Mouse (Mus musculus) midbrain, postnatal 0 days (tissue): ENCODE results near the gene Cldn5. TPM values are rescaled to one million over a fixed set of nuclear protein-coding genes. Genes with fewer than 3 reads are reported as not detected.
A peak's percentile ranks its signal among the peaks of the same experiment; 100 is the strongest.

Experiments used
- ATAC-seq: fragments of 200-750 bp; cut with Nextera tagmentation; 2 replicates; pipeline ENCODE4 v1.8.0; 2017; ENCODE audit warnings: moderate number of reproducible peaks, mild to moderate bottlenecking, moderate TSS enrichment, moderate library complexity; ENCODE audit not compliant: low FRiP score
- DNase-seq: peaks from one replicate; pipeline ENCODE4 v3.0.0-alpha.2; 2015; ENCODE audit warnings: low spot score
- H3K27ac ChIP-seq: fragments of 300-500 bp; sonication (generic); 2 replicates; pipeline ENCODE4 v1.5.1; 2014; ENCODE audit warnings: low read depth, mild to moderate bottlenecking, low read length, mixed read lengths
- H3K27me3 ChIP-seq: fragments of 300-500 bp; sonication (generic); 2 replicates; pipeline ENCODE4 v1.6.1; 2014; ENCODE audit warnings: low read length, control low read depth, mixed read lengths; ENCODE audit not compliant: insufficient read depth
- H3K36me3 ChIP-seq: fragments of 300-500 bp; sonication (generic); 2 replicates; pipeline ENCODE4 v1.6.1; 2014; ENCODE audit warnings: low read length, control low read depth, mixed read lengths; ENCODE audit not compliant: insufficient read depth
- H3K4me1 ChIP-seq: fragments of 300-500 bp; sonication (generic); 2 replicates; pipeline ENCODE4 v1.6.1; 2014; ENCODE audit warnings: mild to moderate bottlenecking, control low read depth, antibody characterized with exemption, low read length, mixed read lengths; ENCODE audit not compliant: insufficient read depth
- H3K4me2 ChIP-seq: fragments of 300-500 bp; sonication (generic); 2 replicates; pipeline ENCODE4 v1.6.1; 2014; ENCODE audit warnings: low read depth, mild to moderate bottlenecking, low read length, mixed read lengths; ENCODE audit not compliant: poor library complexity, severe bottlenecking
- H3K4me3 ChIP-seq: fragments of 300-500 bp; sonication (generic); 2 replicates; pipeline ENCODE4 v1.5.1; 2014; ENCODE audit warnings: low read depth, mild to moderate bottlenecking, low read length, moderate library complexity
- H3K9ac ChIP-seq: fragments of 300-500 bp; sonication (generic); replicated peaks from 2 replicates; pipeline ENCODE4 v1.6.1; 2014; ENCODE audit warnings: mild to moderate bottlenecking, low read length, moderate library complexity, mixed read lengths; ENCODE audit not compliant: poor library complexity, severe bottlenecking
- H3K9me3 ChIP-seq: fragments of 300-500 bp; sonication (generic); 2 replicates; pipeline ENCODE4 v1.6.1; 2016; ENCODE audit warnings: low read length, control low read depth
- CTCF ChIP-seq: IDR thresholded peaks from 2 replicates; pipeline ENCODE4 v1.5.1; 2016; ENCODE audit warnings: antibody characterized with exemption, mild to moderate bottlenecking
- whole genome bisulfite sequencing: fragments of 180-500 bp; shearing (Covaris S2); extraction: QIAGEN DNeasy Blood & Tissue Kit; methylation state at CpG from one replicate; pipeline ENCODE4 v1.1.7; 2014; 5-methylcytosine and 5-hydroxymethylcytosine counted together
- polyA plus RNA-seq: library from polyadenylated mRNA; unstranded; fragments of >200 nt; fragmentation: Nextera tagmentation; extraction: Ambion mirVana; gene quantifications from 2 replicates; pipeline ENCODE4 v1.2.1, GENCODE M21; 2015
- total RNA-seq: library from RNA; depleted of rRNA; stranded (reverse); fragments of >200 nt; gene quantifications from 2 replicates; pipeline ENCODE4 v1.2.3, GENCODE M21; 2014

Cldn5 gene
- total and polyA plus RNA-seq, 2 experiments from 2014 or later, result 115 to 139 TPM

DNA sequence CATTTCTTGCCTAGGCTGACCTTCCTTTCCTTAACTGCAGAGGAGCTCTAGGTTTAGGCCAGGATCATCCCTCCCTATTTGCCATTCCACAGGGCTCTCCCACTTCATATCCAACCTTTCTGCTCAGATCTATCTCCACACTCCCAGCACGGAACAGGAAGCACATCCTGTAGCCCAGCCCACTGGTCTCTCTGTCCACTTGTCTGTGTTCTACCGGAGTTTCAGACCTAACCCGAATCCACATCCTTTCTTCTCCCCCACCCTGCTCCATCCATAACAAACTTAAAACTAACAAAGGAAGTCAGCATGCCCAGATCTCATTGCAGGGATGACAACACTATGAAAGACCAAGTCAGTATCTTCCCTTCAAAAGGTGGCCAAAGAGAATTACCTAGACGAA, 10.3 kb upstream of the Cldn5 start:
- Histone ChIP-seq H3K27ac (no peak overlapping the region), H3K4me3 (no peak overlapping the region), H3K27me3 (no peaks in the 10 kb centered on the region), H3K9me3 (no peaks in the 10 kb centered on the region), H3K4me1 (no peaks in the 10 kb centered on the region), H3K9ac (no peak overlapping the region), H3K36me3 (no peaks in the 10 kb centered on the region), H3K4me2 (no peak overlapping the region)
- WGBS, result 82% methylated on average over 4 of the region's 4 CpGs
- no peak for TF ChIP-seq CTCF
- ATAC-seq, result no peak
- DNase-seq, result no peak

DNA sequence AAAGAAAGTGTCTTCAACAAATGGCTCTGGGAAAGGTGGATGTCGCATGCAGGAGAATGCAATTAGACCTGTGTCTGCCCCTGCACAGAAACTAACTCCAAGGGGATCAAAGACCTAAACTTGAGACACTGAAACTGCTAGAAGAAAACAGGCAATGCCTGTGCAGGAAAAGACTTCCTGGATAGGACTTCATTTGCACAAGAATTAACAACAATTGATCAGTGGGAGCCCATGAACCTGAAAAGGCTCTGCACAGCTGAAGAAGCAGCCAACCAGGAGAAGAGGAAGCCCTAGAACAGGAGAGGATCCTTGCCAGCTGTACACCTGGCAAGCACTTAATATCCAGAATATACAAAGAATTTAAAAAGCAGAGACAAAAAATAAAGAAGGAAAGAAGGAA, 7.1 kb upstream of the Cldn5 start:
- Histone ChIP-seq H3K4me1 (no peaks in the 10 kb centered on the region), H3K27me3 (no peaks in the 10 kb centered on the region; the same call in 1 of the 2 replicates), H3K4me2 (no peak overlapping the region), H3K27ac (no peak overlapping the region), H3K9me3 (no peaks in the 10 kb centered on the region), H3K36me3 (no peaks in the 10 kb centered on the region), H3K4me3 (no peak overlapping the region), H3K9ac (no peak overlapping the region)
- DNase-seq (no peak), ATAC-seq (no peak)
- no peak for TF ChIP-seq CTCF
- 53% methylated on average over 1 of the region's 1 CpGs for WGBS

DNA sequence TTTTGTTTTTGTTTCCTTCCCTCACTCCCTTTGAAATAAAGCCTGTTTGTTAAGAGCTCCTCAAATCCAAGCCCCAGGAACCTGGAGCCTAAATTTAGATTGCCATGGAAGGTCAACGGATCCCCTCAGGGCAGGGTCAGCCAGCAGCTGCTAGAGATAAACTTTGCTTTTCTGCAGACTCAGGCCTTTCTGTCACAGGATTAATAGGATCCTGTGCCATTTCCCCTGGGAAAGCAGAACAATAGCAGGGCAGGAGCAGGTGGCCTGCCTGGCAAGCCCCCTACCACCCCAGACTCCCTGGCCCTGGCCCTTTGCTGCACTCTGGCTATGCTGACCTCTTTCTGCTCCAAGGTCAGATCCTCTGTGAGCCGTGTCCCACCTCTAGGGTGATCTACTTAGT, 2.7 kb upstream of the Cldn5 start:
- peaks cover 37% of the 10 kb centered on the region for H3K27me3 ChIP-seq
- no peak overlapping the region for H3K4me2 ChIP-seq
- no peak overlapping the region for H3K9ac ChIP-seq
- no peak overlapping the region for H3K27ac ChIP-seq
- H3K4me3 ChIP-seq, result no peak overlapping the region
- TF ChIP-seq CTCF, result no peak
- H3K36me3 ChIP-seq, result no peaks in the 10 kb centered on the region
- DNase-seq (no peak), ATAC-seq (no peak)
- H3K4me1 ChIP-seq, result peaks cover 4% of the 10 kb centered on the region; the same call in 1 of the 2 replicates
- 13% methylated on average over 2 of the region's 2 CpGs for WGBS
- no peaks in the 10 kb centered on the region for H3K9me3 ChIP-seq

DNA sequence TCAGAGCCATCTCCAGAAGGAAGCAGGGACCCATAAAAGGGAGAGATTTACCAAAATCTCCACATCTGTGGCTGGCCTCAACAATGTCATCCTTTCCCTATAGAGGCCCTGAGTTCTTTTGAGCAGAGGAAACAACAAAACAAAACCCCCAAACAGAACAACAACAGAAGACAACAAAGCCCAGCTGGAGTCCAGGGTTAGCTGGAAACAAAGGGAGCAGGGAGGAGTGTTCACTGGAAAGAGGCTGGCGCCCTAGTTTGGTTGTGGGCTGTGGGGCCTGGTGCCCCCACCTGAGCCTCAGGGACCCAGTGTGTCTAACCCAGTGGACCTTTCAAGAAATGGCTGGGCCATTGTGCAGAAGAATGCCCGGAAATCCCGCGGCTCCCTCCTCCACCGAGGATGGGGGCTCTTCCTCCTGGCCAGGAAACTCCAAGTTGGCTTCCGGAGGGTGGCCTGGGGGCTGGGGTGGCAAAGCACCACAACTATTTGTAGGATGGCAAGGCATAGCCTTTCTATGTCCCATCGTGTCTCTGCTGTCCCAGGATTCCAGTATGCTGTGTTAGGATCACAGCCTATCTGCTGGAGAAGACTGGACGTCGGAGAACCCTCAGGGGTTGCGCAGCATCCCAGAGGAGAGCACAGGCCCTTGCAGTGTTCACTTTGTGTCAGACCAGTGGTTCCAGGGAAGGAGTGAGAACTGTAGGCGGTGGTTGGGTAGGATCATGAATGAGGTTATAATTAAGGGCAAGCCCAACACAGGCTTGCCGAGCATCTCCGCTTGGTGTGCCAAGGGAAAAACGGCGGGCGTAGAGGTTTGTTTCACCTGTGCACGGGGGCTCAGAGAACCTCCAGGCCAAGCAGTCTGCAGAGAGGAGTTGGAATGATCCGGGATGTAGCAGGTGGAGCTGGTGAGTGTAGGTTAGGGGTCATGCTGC, 759 bp upstream of the Cldn5 start:
- DNase-seq (no peak), ATAC-seq (no peak)
- Histone ChIP-seq H3K4me1 (peaks cover 4% of the 10 kb centered on the region; the same call in 1 of the 2 replicates), H3K9ac (no peak overlapping the region), H3K4me2 (no peak overlapping the region), H3K27me3 (peaks cover 39% of the 10 kb centered on the region), H3K4me3 (peak overlapping the region; percentile 43; the same call in 1 of the 2 replicates), H3K36me3 (no peaks in the 10 kb centered on the region), H3K27ac (no peak overlapping the region), H3K9me3 (no peaks in the 10 kb centered on the region)
- 30% methylated on average over 18 of the region's 18 CpGs for WGBS
- TF ChIP-seq CTCF, result no peak

DNA sequence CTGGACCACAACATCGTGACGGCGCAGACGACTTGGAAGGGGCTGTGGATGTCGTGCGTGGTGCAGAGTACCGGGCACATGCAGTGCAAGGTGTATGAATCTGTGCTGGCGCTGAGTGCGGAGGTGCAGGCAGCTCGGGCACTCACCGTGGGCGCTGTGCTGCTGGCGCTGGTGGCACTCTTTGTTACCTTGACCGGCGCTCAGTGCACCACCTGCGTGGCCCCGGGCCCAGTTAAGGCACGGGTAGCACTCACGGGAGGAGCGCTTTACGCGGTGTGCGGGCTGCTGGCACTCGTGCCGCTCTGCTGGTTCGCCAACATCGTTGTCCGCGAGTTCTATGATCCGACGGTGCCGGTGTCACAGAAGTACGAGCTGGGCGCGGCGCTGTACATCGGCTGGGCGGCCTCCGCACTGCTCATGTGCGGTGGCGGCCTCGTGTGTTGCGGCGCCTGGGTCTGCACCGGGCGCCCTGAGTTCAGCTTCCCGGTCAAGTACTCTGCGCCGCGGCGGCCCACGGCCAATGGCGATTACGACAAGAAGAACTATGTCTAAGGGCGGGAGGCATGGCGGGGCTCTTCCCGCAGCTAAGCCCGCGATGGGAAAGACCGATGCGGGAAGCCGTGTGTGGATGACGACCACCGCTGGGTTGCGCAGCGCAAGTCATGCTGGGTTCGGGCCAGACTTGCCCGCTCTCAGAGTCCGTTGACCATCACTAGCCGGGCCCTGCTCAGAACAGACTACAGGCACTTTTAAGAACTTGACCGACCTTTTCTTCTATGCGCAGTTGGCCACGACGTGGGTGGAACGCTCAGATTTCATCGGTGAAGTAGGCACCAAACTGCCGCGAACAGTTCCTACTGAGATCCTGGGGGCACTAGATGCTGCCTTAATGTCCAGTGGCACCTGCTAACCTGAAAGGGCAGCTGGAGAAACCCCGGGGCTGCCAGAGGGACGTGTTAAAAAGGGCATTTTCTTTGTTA, 744 bp downstream of the Cldn5 start:
- peak overlapping the region; percentile 54 for H3K9ac ChIP-seq
- WGBS, result 3% methylated on average over 69 of the region's 80 CpGs
- peak overlapping the region; percentile 69 for H3K4me2 ChIP-seq
- DNase-seq (no peak), ATAC-seq (peak; percentile 71)
- H3K36me3 ChIP-seq, result no peaks in the 10 kb centered on the region
- TF ChIP-seq CTCF, result peak; percentile 1; the same call in 1 of the 2 replicates
- peak overlapping the region; percentile 43 for H3K4me3 ChIP-seq
- H3K27ac ChIP-seq, result peak overlapping the region; percentile 32; the same call in 1 of the 2 replicates
- peaks cover 39% of the 10 kb centered on the region for H3K27me3 ChIP-seq
- H3K4me1 ChIP-seq, result peaks cover 4% of the 10 kb centered on the region; the same call in 1 of the 2 replicates
- no peaks in the 10 kb centered on the region for H3K9me3 ChIP-seq
